Comparison of ENCODE assay signal across 10 mouse cellular contexts in the genomic region with DNA sequence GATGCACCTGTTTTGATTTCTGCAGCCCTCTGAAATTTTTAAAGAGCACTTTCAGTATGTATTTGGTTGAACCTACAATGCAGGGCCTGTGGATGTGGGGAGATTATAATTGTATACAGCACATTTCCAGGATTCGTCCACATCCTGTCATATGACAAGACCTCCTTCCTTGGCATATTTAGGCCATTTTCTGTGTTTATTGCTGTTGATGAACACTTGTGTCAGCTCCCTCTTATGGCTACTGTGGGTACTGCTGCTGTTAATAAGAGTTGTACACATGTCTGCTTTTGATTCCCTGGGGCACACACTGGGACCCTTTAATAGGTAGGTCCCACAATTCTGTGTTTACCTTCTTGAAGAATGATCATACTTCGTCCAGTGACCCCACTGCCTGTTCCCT. TPM values are rescaled to one million over a fixed set of nuclear protein-coding genes. Genes with fewer than 3 reads are reported as not detected.
DNase-seq lines count a peak whose midpoint lies in the region; ATAC-seq and TF ChIP-seq lines count a peak whose summit lies in the region.
"Had no signal": no experiment of that assay in that cellular context is flagged by ENCODE, and none has a peak within 500 bp of the region (broad histone marks: within the 10 kb centered on the region; RNA-seq: fewer than 3 reads in every experiment).

No protein-coding gene starts in this region.

- H3K9me3 ChIP-seq in liver, embryonic 14.5 days (ENCODE audit: control insufficient read depth, low read length) = no peaks in the 10 kb centered on the region
- H3K9me3 ChIP-seq: lung, embryonic 15.5 days had no signal

- ATAC-seq in liver, embryonic 14.5 days (ENCODE audit: insufficient read depth) = no peak

- H3K27ac ChIP-seq in liver, embryonic 14.5 days = no peak overlapping the region
- H3K27ac ChIP-seq: lung, embryonic 15.5 days had no signal

- intact Hi-C loops in left cerebral cortex, postnatal 4 days (cut with DNase I) = no loop called here

- no peak overlapping the region for H3K4me2 ChIP-seq in liver, embryonic 14.5 days (ENCODE audit: low read depth)
- H3K4me2 ChIP-seq: lung, embryonic 15.5 days had no signal

- H3K4me1 ChIP-seq in liver, embryonic 14.5 days (replicated peaks; ENCODE audit: control insufficient read depth in 2 of 2, insufficient read depth in 2 of 2, low read length in 1 of 2) = 0 out of 4 replicates have a peak, but pooled peaks cover 0 to 2% of the 10 kb centered on the region in 2 experiments

- no peak for TF ChIP-seq EP300 in liver, embryonic 14.5 days (IDR thresholded peaks at IDR 0.05; ENCODE audit: low read depth)

- TF ChIP-seq CTCF in liver, embryonic 14.5 days (IDR thresholded peaks at IDR 0.05; ENCODE audit: low read depth) = peak; percentile 69

- 21% methylated on average over 2 of the region's 2 CpGs for WGBS in liver, embryonic 14.5 days (ENCODE audit: insufficient replicate concordance)

- H3K27me3 ChIP-seq in liver, embryonic 14.5 days (ENCODE audit: control insufficient read depth, insufficient read depth, low read length) = no peaks in the 10 kb centered on the region
- H3K27me3 ChIP-seq: lung, embryonic 15.5 days had no signal

- H3K36me3 ChIP-seq in liver, embryonic 14.5 days (replicated peaks; ENCODE audit: control insufficient read depth, insufficient read depth, low read depth) = no peaks in the 10 kb centered on the region
- H3K36me3 ChIP-seq: lung, embryonic 15.5 days had no signal

- no peak overlapping the region for H3K9ac ChIP-seq in liver, embryonic 14.5 days (replicated peaks)
- H3K9ac ChIP-seq: lung, embryonic 15.5 days had no signal

- DNase-seq in embryo, embryonic 10 days (ENCODE audit: low spot score) = peak; percentile 71
- no peak for DNase-seq in embryo, embryonic 9.5 days (ENCODE audit: extremely low spot score)
- peak; percentile 54 for DNase-seq in left cerebral cortex, postnatal 4 days
- DNase-seq in left cerebral cortex, adult 11 months (ENCODE audit: low spot score) = no peak
- peak; percentile 71 for DNase-seq in ZHBTc4 (ENCODE audit: low read depth, low spot score)
- DNase-seq in liver, embryonic 14.5 days (ENCODE audit: low read depth in 3 of 3, low spot score in 3 of 3) = no peak
- DNase-seq in thymus, postnatal 14 days = peak; percentile 58
- DNase-seq in cerebellum, adult 8-10 months = no peak

- H3K4me3 ChIP-seq in liver, embryonic 14.5 days (ENCODE audit: insufficient read depth in 1 of 2, low read depth in 2 of 2, low read length in 2 of 2) = no peak overlapping the region
- H3K4me3 ChIP-seq: lung, embryonic 15.5 days had no signal

RNA-seq across cellular contexts. Expression of a gene that starts 22.9 kb away (rescaled TPM):
- 10 to 100 TPM; 32.5 to 35.0 TPM for total RNA-seq in left cerebral cortex, postnatal 4 days (2021)
- polyA plus RNA-seq in liver, embryonic 14.5 days (2012; rRNA removed) = 3.7 and 3.9 TPM in 2 replicates
- 1.8 and 1.9 TPM in 2 replicates for polyA plus RNA-seq in liver, embryonic 14.5 days (2014; fragmentation: Nextera tagmentation; extraction: Ambion mirVana)

RNA-seq across cellular contexts. Expression of a gene that starts 39.0 kb away (rescaled TPM):
- 1 to 10 TPM; 1.4 to 1.8 TPM for total RNA-seq in left cerebral cortex, postnatal 4 days (2021)
- 3.7 and 4.1 TPM in 2 replicates for polyA plus RNA-seq in liver, embryonic 14.5 days (2012; rRNA removed)
- 4.9 and 5.7 TPM in 2 replicates for polyA plus RNA-seq in liver, embryonic 14.5 days (2014; fragmentation: Nextera tagmentation; extraction: Ambion mirVana)

RNA-seq across cellular contexts. Expression of a gene that starts 53.6 kb away (rescaled TPM):
- total RNA-seq in left cerebral cortex, postnatal 4 days (2021) = 10 to 100 TPM; 62.6 to 65.1 TPM
- 18.7 and 21.3 TPM in 2 replicates for polyA plus RNA-seq in liver, embryonic 14.5 days (2012; rRNA removed)
- polyA plus RNA-seq in liver, embryonic 14.5 days (2014; fragmentation: Nextera tagmentation; extraction: Ambion mirVana) = 23.7 and 27.3 TPM in 2 replicates

RNA-seq across cellular contexts. Expression of a gene that starts 56.8 kb away (rescaled TPM):
- total RNA-seq in left cerebral cortex, postnatal 4 days (2021) = not detected
- polyA plus RNA-seq in liver, embryonic 14.5 days (2012; rRNA removed) = not detected in 2 replicates
- polyA plus RNA-seq in liver, embryonic 14.5 days (2014; fragmentation: Nextera tagmentation; extraction: Ambion mirVana) = not detected in 2 replicates
- total RNA-seq: gastrocnemius, postnatal 36 days had no signal
- polyA plus RNA-seq: lung, embryonic 15.5 days had no signal

Comparison
In these comparisons a context has a peak if more than half of its experiments do, and no peak if none do; other contexts are left out.
1. DNase-seq: peak in embryo, embryonic 10 days (single experiment), left cerebral cortex, postnatal 4 days (single experiment), ZHBTc4 (single experiment) and thymus, postnatal 14 days (single experiment); none in embryo, embryonic 9.5 days (single experiment), left cerebral cortex, adult 11 months (single experiment), liver, embryonic 14.5 days (0 of 3) and cerebellum, adult 8-10 months (single experiment).